Mouse (Mus musculus): ENCODE results near the gene Pmpcb. TPM values are rescaled to one million over a fixed set of nuclear protein-coding genes. Genes with fewer than 3 reads are reported as not detected.

Gene Pmpcb
- total and polyA plus RNA-seq, 2 experiments from 2014 or later = 64.7 to 68.6 TPM

GRCm38 (mm10) chr5:21745966-21746365 lies 9.0 kb downstream of the Pmpcb start:
- 97% methylated on average over 6 of the region's 8 CpGs for WGBS
- Histone ChIP-seq H3K27ac (ENCODE audit: low read depth, low read length) (no peak overlapping the region), H3K4me2 (ENCODE audit: low read depth, low read length, poor library complexity, severe bottlenecking) (no peak overlapping the region), H3K4me3 (ENCODE audit: low read depth, low read length) (no peak overlapping the region), H3K27me3 (ENCODE audit: insufficient read depth, low read length) (no peaks in the 10 kb centered on the region), H3K4me1 (ENCODE audit: insufficient read depth, low read length) (no peaks in the 10 kb centered on the region), H3K9me3 (ENCODE audit: low read length) (no peaks in the 10 kb centered on the region), H3K36me3 (ENCODE audit: insufficient read depth, low read length) (peaks cover 60% of the 10 kb centered on the region), H3K9ac (replicated peaks; ENCODE audit: low read length, poor library complexity, severe bottlenecking) (no peak overlapping the region)
- DNase-seq (ENCODE audit: low spot score) (no peak), ATAC-seq (ENCODE audit: low FRiP score) (no peak)
- no peak for TF ChIP-seq CTCF (IDR thresholded peaks at IDR 0.05)

GRCm38 (mm10) chr5:21768506-21768905 lies 31.6 kb downstream of the Pmpcb start:
- Histone ChIP-seq H3K4me1 (ENCODE audit: insufficient read depth, low read length) (no peaks in the 10 kb centered on the region), H3K9ac (replicated peaks; ENCODE audit: low read length, poor library complexity, severe bottlenecking) (no peak overlapping the region), H3K4me3 (ENCODE audit: low read depth, low read length) (no peak overlapping the region), H3K36me3 (ENCODE audit: insufficient read depth, low read length) (peaks cover 55% of the 10 kb centered on the region), H3K27me3 (ENCODE audit: insufficient read depth, low read length) (no peaks in the 10 kb centered on the region), H3K4me2 (ENCODE audit: low read depth, low read length, poor library complexity, severe bottlenecking) (no peak overlapping the region), H3K9me3 (ENCODE audit: low read length) (no peaks in the 10 kb centered on the region), H3K27ac (ENCODE audit: low read depth, low read length) (no peak overlapping the region)
- DNase-seq (ENCODE audit: low spot score) (no peak), ATAC-seq (ENCODE audit: low FRiP score) (no peak)
- no peak for TF ChIP-seq CTCF (IDR thresholded peaks at IDR 0.05)
- WGBS = 92% methylated on average over 4 of the region's 4 CpGs

- H3K4me1 ChIP-seq (ENCODE audit: insufficient read depth, low read length) = no peaks in the 10 kb centered on the region
- H3K4me2 ChIP-seq (ENCODE audit: low read depth, low read length, poor library complexity, severe bottlenecking) = no peak overlapping the region
- ATAC-seq (ENCODE audit: low FRiP score) = no peak
- H3K4me3 ChIP-seq (ENCODE audit: low read depth, low read length) = no peak overlapping the region
- no peak for TF ChIP-seq CTCF (IDR thresholded peaks at IDR 0.05)
- H3K9ac ChIP-seq (replicated peaks; ENCODE audit: low read length, poor library complexity, severe bottlenecking) = no peak overlapping the region
- no peaks in the 10 kb centered on the region for H3K27me3 ChIP-seq (ENCODE audit: insufficient read depth, low read length)
- H3K27ac ChIP-seq (ENCODE audit: low read depth, low read length) = no peak overlapping the region
- DNase-seq (ENCODE audit: low spot score) = no peak
- H3K36me3 ChIP-seq (ENCODE audit: insufficient read depth, low read length) = peaks cover 53% of the 10 kb centered on the region
- H3K9me3 ChIP-seq (ENCODE audit: low read length) = no peaks in the 10 kb centered on the region
- 95% methylated on average over 6 of the region's 6 CpGs for WGBS
Measured at GRCm38 (mm10) chr5:21769841-21770240, 32.9 kb downstream of the Pmpcb start.

- no peak for ATAC-seq (ENCODE audit: low FRiP score)
- TF ChIP-seq CTCF (IDR thresholded peaks at IDR 0.05) = no peak
- Histone ChIP-seq H3K27me3 (ENCODE audit: insufficient read depth, low read length) (no peaks in the 10 kb centered on the region), H3K9me3 (ENCODE audit: low read length) (no peaks in the 10 kb centered on the region), H3K4me3 (ENCODE audit: low read depth, low read length) (no peak overlapping the region), H3K4me2 (ENCODE audit: low read depth, low read length, poor library complexity, severe bottlenecking) (no peak overlapping the region), H3K27ac (ENCODE audit: low read depth, low read length) (no peak overlapping the region), H3K4me1 (ENCODE audit: insufficient read depth, low read length) (no peaks in the 10 kb centered on the region), H3K36me3 (ENCODE audit: insufficient read depth, low read length) (peaks cover 49% of the 10 kb centered on the region), H3K9ac (replicated peaks; ENCODE audit: low read length, poor library complexity, severe bottlenecking) (no peak overlapping the region)
- no peak for DNase-seq (ENCODE audit: low spot score)
- WGBS = 95% methylated on average over 6 of the region's 6 CpGs
Measured at GRCm38 (mm10) chr5:21776491-21776890, 39.5 kb downstream of the Pmpcb start.

GRCm38 (mm10) chr5:21784161-21785052 lies 47.5 kb downstream of the Pmpcb start:
- peaks cover 32% of the 10 kb centered on the region for H3K36me3 ChIP-seq (ENCODE audit: insufficient read depth, low read length)
- H3K4me2 ChIP-seq (ENCODE audit: low read depth, low read length, poor library complexity, severe bottlenecking) = peak overlapping the region; percentile 64
- TF ChIP-seq CTCF (IDR thresholded peaks at IDR 0.05) = no peak
- under 1% methylated on average over 45 of the region's 51 CpGs for WGBS
- H3K4me3 ChIP-seq (ENCODE audit: low read depth, low read length) = peak overlapping the region; percentile 70
- peak overlapping the region; percentile 68 for H3K9ac ChIP-seq (replicated peaks; ENCODE audit: low read length, poor library complexity, severe bottlenecking)
- H3K27ac ChIP-seq (ENCODE audit: low read depth, low read length) = peak overlapping the region; percentile 66
- no peaks in the 10 kb centered on the region for H3K9me3 ChIP-seq (ENCODE audit: low read length)
- no peaks in the 10 kb centered on the region for H3K27me3 ChIP-seq (ENCODE audit: insufficient read depth, low read length)
- ATAC-seq (ENCODE audit: low FRiP score) (peak; percentile 68), DNase-seq (ENCODE audit: low spot score) (peak; percentile 22)
- H3K4me1 ChIP-seq (ENCODE audit: insufficient read depth, low read length) = 0 out of 2 replicates have a peak, but pooled peaks cover 16% of the 10 kb centered on the region

- Histone ChIP-seq H3K9ac (replicated peaks; ENCODE audit: low read length, poor library complexity, severe bottlenecking) (peak within 1 kb of the TSS; percentile 68), H3K4me3 (ENCODE audit: low read depth, low read length) (peak within 1 kb of the TSS; percentile 94)
- 0% methylated on average over 30 of the region's 37 CpGs for WGBS
Measured at GRCm38 (mm10) chr5:21785053-21785452, 48.1 kb downstream of the Pmpcb start, which contains the start of the genes Dnajc2 and Psmc2. Dnajc2 (minus strand) TSS chr5:21785251. Psmc2 (plus strand) TSS chr5:21785283.

More at GRCm38 (mm10) chr5:21785053-21785452, 48.1 kb downstream of the Pmpcb start, which contains the start of the genes Dnajc2 and Psmc2:
- Histone ChIP-seq H3K4me1 (ENCODE audit: insufficient read depth, low read length) (0 out of 2 replicates have a peak, but pooled peaks cover 16% of the 10 kb centered on the region), H3K36me3 (ENCODE audit: insufficient read depth, low read length) (peaks cover 26% of the 10 kb centered on the region), H3K27ac (ENCODE audit: low read depth, low read length) (peak within 1 kb of the TSS; percentile 88), H3K9me3 (ENCODE audit: low read length) (no peaks in the 10 kb centered on the region), H3K27me3 (ENCODE audit: insufficient read depth, low read length) (no peaks in the 10 kb centered on the region), H3K4me2 (ENCODE audit: low read depth, low read length, poor library complexity, severe bottlenecking) (peak within 1 kb of the TSS; percentile 64)
- peak; percentile 95 for DNase-seq (ENCODE audit: low spot score)
- TF ChIP-seq CTCF (IDR thresholded peaks at IDR 0.05) = no peak
- peak; percentile 94 for ATAC-seq (ENCODE audit: low FRiP score)

Measured in midbrain, postnatal 0 days (tissue).